Mouse (Mus musculus) liver, postnatal 0 days (tissue): ENCODE results near the gene Sclt1.

Source experiments
- CTCF ChIP-seq: sonication (generic); IDR thresholded peaks from 2 replicates; pipeline ENCODE4 v1.5.1; 2016; ENCODE audit warnings: antibody characterized with exemption, low read depth
- EP300 ChIP-seq: IDR thresholded peaks from 2 replicates; pipeline ENCODE4 v1.6.1; 2016; ENCODE audit warnings: antibody characterized with exemption, low read depth, mild to moderate bottlenecking

GRCm38 (mm10) chr3:41614230-41614985, 127.9 kb downstream of the Sclt1 start:
- TF ChIP-seq CTCF, result no peak
- TF ChIP-seq EP300, result no peak
